Mouse (Mus musculus) liver, postnatal 0 days (tissue): ENCODE measurements around the gene Srrt. TPM values are rescaled to one million over a fixed set of nuclear protein-coding genes. Genes with fewer than 3 reads are reported as not detected.

ENCODE experiments used
- ATAC-seq: fragments of 200-750 bp; cut with Nextera tagmentation; 2 replicates; pipeline ENCODE4 v1.8.0; 2017; ENCODE audit warnings: mild to moderate bottlenecking, moderate library complexity
- DNase-seq: peaks from one replicate; pipeline ENCODE4 v3.0.0-alpha.2; 2016
- H3K27ac ChIP-seq: fragments of 300-500 bp; sonication (generic); 2 replicates; pipeline ENCODE4 v1.5.1; 2014; ENCODE audit warnings: antibody characterized with exemption, moderate library complexity, mild to moderate bottlenecking, low read depth
- H3K27me3 ChIP-seq: fragments of 300-500 bp; sonication (generic); 2 replicates; pipeline ENCODE4 v1.6.1; 2014; ENCODE audit warnings: low read length, control low read depth, mixed read lengths; ENCODE audit not compliant: insufficient read depth
- H3K36me3 ChIP-seq: fragments of 300-500 bp; sonication (generic); replicated peaks from 2 replicates; pipeline ENCODE4 v1.6.1; 2014; ENCODE audit warnings: mild to moderate bottlenecking, control low read depth, low read length, moderate library complexity, mixed read lengths; ENCODE audit not compliant: insufficient read depth
- H3K4me1 ChIP-seq: fragments of 300-500 bp; sonication (generic); 2 replicates; pipeline ENCODE4 v1.6.1; 2014; ENCODE audit warnings: antibody characterized with exemption, mild to moderate bottlenecking, control low read depth; ENCODE audit not compliant: insufficient read depth
- H3K4me2 ChIP-seq: fragments of 300-500 bp; sonication (generic); 2 replicates; pipeline ENCODE4 v1.6.1; 2014; ENCODE audit warnings: low read depth, mild to moderate bottlenecking, low read length, moderate library complexity, mixed read lengths
- H3K4me3 ChIP-seq: fragments of 300-500 bp; sonication (generic); 2 replicates; pipeline ENCODE4 v1.5.1; 2014; ENCODE audit warnings: low read depth, low read length
- H3K9ac ChIP-seq: fragments of 300-500 bp; sonication (generic); replicated peaks from 2 replicates; pipeline ENCODE4 v1.6.1; 2014; ENCODE audit warnings: mild to moderate bottlenecking, moderate library complexity
- H3K9me3 ChIP-seq: fragments of 300-500 bp; sonication (generic); 2 replicates; pipeline ENCODE4 v1.6.1; 2016; ENCODE audit warnings: mild to moderate bottlenecking, control low read depth, low read length, mixed read lengths
- CTCF ChIP-seq: sonication (generic); IDR thresholded peaks from 2 replicates; pipeline ENCODE4 v1.5.1; 2016; ENCODE audit warnings: antibody characterized with exemption, low read depth
- EP300 ChIP-seq: IDR thresholded peaks from 2 replicates; pipeline ENCODE4 v1.6.1; 2016; ENCODE audit warnings: antibody characterized with exemption, low read depth, mild to moderate bottlenecking
- WGBS: fragments of 180-500 bp; shearing (Covaris S2); extraction: QIAGEN DNeasy Blood & Tissue Kit; methylation state at CpG from one replicate; pipeline ENCODE4 v1.1.7; 2014; ENCODE audit not compliant: insufficient replicate concordance; 5-methylcytosine and 5-hydroxymethylcytosine counted together
- polyA plus RNA-seq: library from polyadenylated mRNA; unstranded; fragments of >200 nt; fragmentation: Nextera tagmentation; extraction: Ambion mirVana; gene quantifications from 2 replicates; pipeline ENCODE4 v1.2.1, GENCODE M21; 2015

Gene Srrt
- polyA plus RNA-seq, 1 experiment from 2014 or later, result 28.2 TPM

DNA sequence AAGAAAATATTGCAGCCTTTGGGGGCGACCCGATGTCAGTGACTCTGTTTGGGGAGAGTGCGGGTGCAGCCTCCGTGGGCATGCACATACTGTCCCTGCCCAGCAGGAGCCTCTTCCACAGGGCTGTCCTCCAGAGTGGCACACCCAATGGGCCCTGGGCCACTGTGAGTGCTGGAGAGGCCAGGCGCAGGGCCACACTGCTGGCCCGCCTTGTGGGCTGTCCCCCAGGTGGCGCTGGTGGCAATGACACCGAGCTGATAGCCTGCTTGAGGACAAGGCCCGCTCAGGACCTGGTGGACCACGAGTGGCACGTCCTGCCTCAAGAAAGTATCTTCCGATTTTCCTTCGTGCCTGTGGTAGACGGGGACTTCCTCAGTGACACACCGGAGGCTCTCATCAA lies 16.8 kb downstream of the Srrt start:
- Histone ChIP-seq H3K4me2 (peak overlapping the region; percentile 99), H3K36me3 (peaks cover 5% of the 10 kb centered on the region), H3K27me3 (peaks cover 31% of the 10 kb centered on the region), H3K4me3 (peak overlapping the region; percentile 62), H3K27ac (peak overlapping the region; percentile 99), H3K9ac (peak overlapping the region; percentile 83), H3K9me3 (no peaks in the 10 kb centered on the region), H3K4me1 (peaks cover 44% of the 10 kb centered on the region)
- TF ChIP-seq CTCF (peak; percentile 98), EP300 (no peak)
- 14% methylated on average over 15 of the region's 15 CpGs for WGBS
- peak; percentile 55 for ATAC-seq
- DNase-seq, result peak; percentile 92

DNA sequence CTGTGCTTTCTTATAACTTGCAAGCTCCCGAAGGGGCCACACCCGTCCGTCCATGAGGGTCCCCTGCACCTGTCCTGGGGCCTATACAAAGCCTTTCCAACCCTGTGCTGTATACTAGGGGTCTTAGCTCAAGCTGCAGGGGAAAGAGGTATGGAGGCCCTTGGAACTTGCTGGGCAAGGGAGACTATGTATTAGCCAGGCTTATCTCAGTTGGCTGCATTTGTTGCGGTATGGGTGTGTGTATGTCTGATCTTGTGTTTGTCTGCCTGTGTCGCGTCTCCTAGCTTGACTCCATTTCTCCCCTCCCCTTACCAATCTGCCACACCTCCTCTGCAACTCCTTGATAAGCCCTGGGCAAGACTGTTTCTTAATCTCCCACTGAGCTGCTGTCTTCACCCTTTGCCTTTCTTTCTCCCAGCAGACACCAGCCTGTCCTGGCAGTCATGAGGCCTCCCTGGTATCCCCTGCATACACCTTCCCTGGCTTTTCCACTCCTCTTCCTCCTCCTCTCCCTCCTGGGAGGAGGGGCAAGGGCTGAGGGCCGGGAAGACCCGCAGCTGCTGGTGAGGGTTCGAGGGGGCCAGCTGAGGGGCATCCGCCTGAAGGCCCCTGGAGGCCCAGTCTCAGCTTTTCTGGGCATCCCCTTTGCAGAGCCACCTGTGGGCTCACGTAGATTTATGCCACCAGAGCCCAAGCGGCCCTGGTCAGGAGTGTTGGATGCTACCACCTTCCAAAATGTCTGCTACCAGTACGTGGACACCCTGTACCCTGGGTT lies 17.7 kb downstream of the Srrt start:
- H3K9ac ChIP-seq, result peak overlapping the region; percentile 83
- no peaks in the 10 kb centered on the region for H3K36me3 ChIP-seq
- H3K4me2 ChIP-seq, result peak overlapping the region; percentile 99
- H3K27ac ChIP-seq, result peak overlapping the region; percentile 99
- H3K4me1 ChIP-seq, result peaks cover 40% of the 10 kb centered on the region
- ATAC-seq (peak; percentile 69), DNase-seq (peak; percentile 83)
- H3K9me3 ChIP-seq, result no peaks in the 10 kb centered on the region
- 39% methylated on average over 13 of the region's 13 CpGs for WGBS
- peak overlapping the region; percentile 62 for H3K4me3 ChIP-seq
- H3K27me3 ChIP-seq, result peaks cover 31% of the 10 kb centered on the region
- TF ChIP-seq EP300 (peak; percentile 96), CTCF (no peak)

DNA sequence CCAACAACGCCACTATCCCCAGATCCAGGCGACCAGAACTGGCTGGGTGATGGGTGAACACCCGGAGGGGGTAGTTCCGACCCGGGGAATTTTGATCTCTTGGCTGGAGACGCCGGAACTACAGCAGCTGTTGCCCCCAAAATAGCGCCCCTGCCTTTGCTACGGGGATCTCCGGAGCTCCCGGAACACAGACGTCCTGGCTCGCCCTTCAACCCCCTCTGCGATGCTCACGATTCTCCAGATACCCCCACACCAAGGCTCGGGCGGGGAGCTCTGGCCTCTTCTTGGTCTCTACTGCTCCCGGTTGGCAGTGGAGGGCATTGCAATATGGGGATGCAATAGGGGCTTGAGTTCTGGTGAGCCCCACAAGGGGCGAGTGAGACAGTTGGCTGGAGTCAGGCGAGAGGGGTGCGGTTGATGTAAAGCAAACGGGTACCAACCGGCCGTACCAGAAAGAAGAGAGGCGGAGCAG lies 18.4 kb downstream of the Srrt start:
- WGBS, result 5% methylated on average over 25 of the region's 25 CpGs
- Histone ChIP-seq H3K9ac (peak overlapping the region; percentile 83), H3K9me3 (no peaks in the 10 kb centered on the region), H3K4me2 (peak overlapping the region; percentile 99), H3K36me3 (no peaks in the 10 kb centered on the region), H3K27me3 (peaks cover 31% of the 10 kb centered on the region), H3K27ac (peak overlapping the region; percentile 99), H3K4me1 (peaks cover 35% of the 10 kb centered on the region), H3K4me3 (peak overlapping the region; percentile 62)
- TF ChIP-seq EP300 (no peak), CTCF (peak; percentile 61)
- ATAC-seq, result peak; percentile 34
- DNase-seq, result peak; percentile 68

DNA sequence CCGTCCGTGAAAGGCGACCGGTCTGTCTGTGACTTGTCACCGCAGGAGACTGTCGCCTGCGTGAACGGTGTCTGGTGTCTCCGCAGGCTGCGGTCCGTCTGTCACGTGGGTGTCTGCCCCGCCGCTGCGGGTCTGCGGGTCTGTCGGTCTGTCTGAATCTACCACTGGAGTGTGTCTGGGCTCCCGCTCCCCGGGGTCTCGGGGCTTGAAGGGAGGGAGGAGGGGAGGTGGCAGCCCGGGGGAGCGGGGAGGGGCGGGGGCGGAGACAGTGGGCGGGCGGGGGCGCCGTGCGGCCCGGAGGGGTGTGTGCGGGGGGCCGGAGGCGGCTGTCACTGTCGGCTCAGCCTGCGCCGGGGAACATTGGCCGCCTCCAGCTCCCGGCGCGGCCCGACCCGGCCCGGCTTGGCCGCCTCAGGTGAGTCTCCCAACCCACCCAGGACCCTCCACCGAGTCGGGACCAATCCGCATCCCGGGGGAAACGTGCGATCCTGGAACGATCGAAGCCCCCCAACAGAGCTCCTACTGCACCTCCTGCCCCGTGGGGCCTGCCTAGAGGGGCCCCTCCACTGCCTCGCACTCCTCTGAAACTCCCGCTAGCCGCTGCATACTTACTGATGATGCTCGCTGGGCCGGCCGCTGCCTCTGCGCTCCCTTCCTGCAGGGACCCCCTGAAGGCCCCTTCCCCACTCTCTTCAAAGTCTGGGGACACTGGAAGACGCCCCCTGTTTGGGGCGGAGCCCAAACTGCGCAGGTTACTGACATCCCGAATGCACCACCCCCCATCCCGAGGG lies 19.3 kb downstream of the Srrt start:
- Histone ChIP-seq H3K9me3 (no peaks in the 10 kb centered on the region), H3K4me1 (peaks cover 27% of the 10 kb centered on the region), H3K27ac (peak overlapping the region; percentile 56), H3K36me3 (no peaks in the 10 kb centered on the region), H3K9ac (peak overlapping the region; percentile 83), H3K4me2 (peak overlapping the region; percentile 99), H3K4me3 (peak overlapping the region; percentile 62), H3K27me3 (peaks cover 31% of the 10 kb centered on the region)
- 1% methylated on average over 61 of the region's 65 CpGs for WGBS
- ATAC-seq, result no peak
- no peak for TF ChIP-seq CTCF
- no peak for TF ChIP-seq EP300
- peak; percentile 57 for DNase-seq

- Histone ChIP-seq H3K36me3 (no peaks in the 10 kb centered on the region), H3K27ac (peak within 1 kb of the TSS; percentile 56), H3K4me1 (peaks cover 24% of the 10 kb centered on the region), H3K4me3 (peak within 1 kb of the TSS; percentile 62), H3K9ac (peak within 1 kb of the TSS; percentile 83), H3K4me2 (peak within 1 kb of the TSS; percentile 99), H3K27me3 (peaks cover 31% of the 10 kb centered on the region), H3K9me3 (no peaks in the 10 kb centered on the region)
- TF ChIP-seq CTCF, result no peak
- no peak for TF ChIP-seq EP300
- DNase-seq (peak; percentile 40), ATAC-seq (no peak)
- 4% methylated on average over 39 of the region's 40 CpGs for WGBS
Observed at GRCm38 (mm10) chr5:137287032-137287952, 20.2 kb downstream of the Srrt start, which contains the start of gene Ache. Gene Ache (plus strand): TSS chr5:137287519.
